Mouse (Mus musculus) small intestine, adult 2 months (tissue): ENCODE data around the gene Zfp93. TPM values are rescaled to one million over a fixed set of nuclear protein-coding genes. Genes with fewer than 3 reads are reported as not detected.

Experiments
- H3K27ac ChIP-seq: fragments of 200-500 bp; 2 replicates; pipeline ENCODE4 v1.5.1; 2012; ENCODE audit warnings: low read depth, low read length, control low read depth, inconsistent platforms; ENCODE audit not compliant: insufficient read depth
- H3K27me3 ChIP-seq: fragments of 200-500 bp; 2 replicates; pipeline ENCODE4 v1.6.1; 2012; ENCODE audit warnings: mild to moderate bottlenecking, moderate library complexity, low read length, inconsistent platforms; ENCODE audit not compliant: control insufficient read depth, insufficient read depth
- H3K36me3 ChIP-seq: fragments of 200-500 bp; 2 replicates; pipeline ENCODE4 v1.6.1; 2012; ENCODE audit warnings: mild to moderate bottlenecking, low read length, control low read depth, inconsistent platforms; ENCODE audit not compliant: control insufficient read depth, insufficient read depth
- H3K4me1 ChIP-seq: fragments of 200-500 bp; 2 replicates; pipeline ENCODE4 v1.6.1; 2012; ENCODE audit warnings: low read length, inconsistent platforms, mixed read lengths; ENCODE audit not compliant: control insufficient read depth, insufficient read depth, insufficient read length
- H3K4me3 ChIP-seq: fragments of 200-500 bp; 2 replicates; pipeline ENCODE4 v1.5.1; 2012; ENCODE audit warnings: low read depth, mild to moderate bottlenecking, control low read depth, inconsistent platforms, low read length, moderate library complexity
- CTCF ChIP-seq: fragments of 200-500 bp; IDR thresholded peaks from 2 replicates; pipeline ENCODE4 v1.5.1; 2012; ENCODE audit warnings: low read depth, mild to moderate bottlenecking, control low read depth, inconsistent platforms, low read length, moderate library complexity, mixed read lengths; ENCODE audit not compliant: insufficient replicate concordance, insufficient read length; ENCODE audit errors: extremely low read depth
- POLR2A ChIP-seq: fragments of 200-500 bp; IDR thresholded peaks from 2 replicates; pipeline ENCODE4 v1.6.1; 2012; ENCODE audit warnings: low read depth, mild to moderate bottlenecking, control low read depth, inconsistent platforms, low read length, moderate library complexity
- WGBS: fragments of 180-500 bp; shearing (Covaris S2); methylation state at CpG from one replicate; pipeline ENCODE4 v1.1.7; 2018; 5-methylcytosine and 5-hydroxymethylcytosine counted together
- polyA plus RNA-seq: library from polyadenylated mRNA; depleted of rRNA; stranded (reverse); fragments of >200 nt; gene quantifications from 2 replicates; pipeline ENCODE4 v1.2.3, GENCODE M21; 2012; rRNA removed

Gene Zfp93
- polyA plus RNA-seq, 1 experiment, result 0.55 TPM

- Histone ChIP-seq H3K27me3 (peaks cover 19% of the 10 kb centered on the region), H3K4me3 (no peak overlapping the region), H3K27ac (no peak overlapping the region), H3K36me3 (no peaks in the 10 kb centered on the region), H3K4me1 (no peaks in the 10 kb centered on the region)
- 43% methylated on average over 6 of the region's 6 CpGs for WGBS
- no peak for TF ChIP-seq CTCF
- TF ChIP-seq POLR2A, result no peak
Measured at GRCm38 (mm10) chr7:24325197-24325596, 55.0 kb downstream of the Zfp93 start.

GRCm38 (mm10) chr7:24325675-24326128 is 55.5 kb downstream of the Zfp93 start:
- Histone ChIP-seq H3K27me3 (peaks cover 19% of the 10 kb centered on the region), H3K27ac (no peak overlapping the region), H3K4me1 (no peaks in the 10 kb centered on the region), H3K4me3 (no peak overlapping the region), H3K36me3 (no peaks in the 10 kb centered on the region)
- 23% methylated on average over 13 of the region's 13 CpGs for WGBS
- no peak for TF ChIP-seq CTCF
- no peak for TF ChIP-seq POLR2A

GRCm38 (mm10) chr7:24326273-24327135 is 56.3 kb downstream of the Zfp93 start:
- 61% methylated on average over 20 of the region's 20 CpGs for WGBS
- no peaks in the 10 kb centered on the region for H3K4me1 ChIP-seq

More at GRCm38 (mm10) chr7:24326273-24327135, 56.3 kb downstream of the Zfp93 start:
- Histone ChIP-seq H3K27ac (no peak overlapping the region), H3K36me3 (no peaks in the 10 kb centered on the region), H3K4me3 (no peak overlapping the region), H3K27me3 (peaks cover 19% of the 10 kb centered on the region)
- TF ChIP-seq CTCF, result no peak
- TF ChIP-seq POLR2A, result no peak

Other genes starting within 250 kb of the Zfp93 start
- not detected in 2 replicates for gene Vmn1r183, start 217.2 kb upstream of the Zfp93 start, polyA plus RNA-seq
- 3.8 and 7.4 TPM in 2 replicates for gene Zfp180, start 188.5 kb upstream of the Zfp93 start, polyA plus RNA-seq
- 0.36 and 0.60 TPM in 2 replicates for gene Zfp112, start 158.1 kb upstream of the Zfp93 start, polyA plus RNA-seq
- gene Zfp235, start 136.3 kb upstream of the Zfp93 start, polyA plus RNA-seq, result 3.2 and 3.3 TPM in 2 replicates
- gene Zfp114, start 95.4 kb upstream of the Zfp93 start, polyA plus RNA-seq, result 0.03 and 0.08 TPM in 2 replicates
- 0.28 and 0.70 TPM in 2 replicates for gene Zfp111, start 59.0 kb upstream of the Zfp93 start, polyA plus RNA-seq
- gene Zfp109, start 32.9 kb upstream of the Zfp93 start, polyA plus RNA-seq, result 0.33 and 0.56 TPM in 2 replicates
- 0.13 and 0.18 TPM in 2 replicates for gene Zfp108, start 15.6 kb upstream of the Zfp93 start, polyA plus RNA-seq
- 1.1 and 1.5 TPM in 2 replicates for gene Zfp61, start 30.8 kb downstream of the Zfp93 start, polyA plus RNA-seq
- gene Zfp94, start 46.2 kb downstream of the Zfp93 start, polyA plus RNA-seq, result 0.84 and 1.5 TPM in 2 replicates
- 0.15 TPM in 1 of 2 replicates, not detected in the other for gene Tescl, start 63.5 kb downstream of the Zfp93 start, polyA plus RNA-seq
- 0.06 TPM in 1 of 2 replicates, not detected in the other for gene Lypd5, start 78.8 kb downstream of the Zfp93 start, polyA plus RNA-seq
- gene Kcnn4, start 99.8 kb downstream of the Zfp93 start, polyA plus RNA-seq, result 61.9 and 95.5 TPM in 2 replicates
- 29.9 and 54.2 TPM in 2 replicates for gene Smg9, start 129.2 kb downstream of the Zfp93 start, polyA plus RNA-seq
- 0.05 and 0.37 TPM in 2 replicates for gene Irgc1, start 181.9 kb downstream of the Zfp93 start, polyA plus RNA-seq
- gene Plaur, start 192.1 kb downstream of the Zfp93 start, polyA plus RNA-seq, result 9.9 and 15.8 TPM in 2 replicates
- 2.9 and 4.7 TPM in 2 replicates for gene Cadm4, start 211.6 kb downstream of the Zfp93 start, polyA plus RNA-seq
- 6.4 and 15.7 TPM in 2 replicates for gene Zfp428, start 236.6 kb downstream of the Zfp93 start, polyA plus RNA-seq
- gene AC161166.1, start 242.0 kb downstream of the Zfp93 start, polyA plus RNA-seq, result not detected in 2 replicates